Mouse (Mus musculus) MEL (cell line): Measurements from ENCODE around the gene Pex5. TPM values are rescaled to one million over a fixed set of nuclear protein-coding genes. Genes with fewer than 3 reads are reported as not detected.

Source experiments
- DNase-seq: peaks from one replicate; pipeline ENCODE4 v3.0.0; 2011; ENCODE audit warnings: low read depth, low spot score
- H3K27ac ChIP-seq: 2 replicates; pipeline ENCODE4 v1.5.1; 2012; ENCODE audit warnings: low read depth, mild to moderate bottlenecking, control low read depth, low read length, moderate library complexity; ENCODE audit not compliant: control insufficient read depth
- H3K27me3 ChIP-seq, 2 experiments: fragments of 150-350 bp in 1 of 2; sonication (generic) in 1 of 2; 2 replicates each; pipeline ENCODE4 v1.6.1; 2012; ENCODE audit warnings: low read length in 2 of 2, mild to moderate bottlenecking in 2 of 2, improper control_type of control experiment in 1 of 2, moderate library complexity in 1 of 2; ENCODE audit not compliant: insufficient read depth in 2 of 2, control insufficient read depth in 1 of 2
- H3K36me3 ChIP-seq, 2 experiments: 2 replicates each; pipeline ENCODE4 v1.6.1; 2012 to 2014; ENCODE audit warnings: low read length in 2 of 2, improper control_type of control experiment in 1 of 2, inconsistent platforms in 1 of 2, mild to moderate bottlenecking in 1 of 2; ENCODE audit not compliant: insufficient read depth in 2 of 2, control insufficient read depth in 1 of 2
- H3K4me1 ChIP-seq, 2 experiments: fragments of 150-350 bp in 1 of 2; sonication (generic) in 1 of 2; 2 replicates each; pipeline ENCODE4 v1.6.1; 2012; ENCODE audit warnings: low read length in 2 of 2, improper control_type of control experiment in 1 of 2, mild to moderate bottlenecking in 1 of 2; ENCODE audit not compliant: insufficient read depth in 2 of 2, control insufficient read depth in 1 of 2
- H3K4me3 ChIP-seq, 2 experiments: fragments of 150-350 bp in 1 of 2; sonication (generic) in 1 of 2; 2 replicates each; pipeline ENCODE4 v1.5.1; 2012; ENCODE audit warnings: low read depth in 2 of 2, low read length in 2 of 2, mild to moderate bottlenecking in 2 of 2, moderate library complexity in 2 of 2, control low read depth in 1 of 2, improper control_type of control experiment in 1 of 2; ENCODE audit not compliant: control insufficient read depth in 1 of 2, insufficient read depth in 1 of 2
- H3K79me2 ChIP-seq: 2 replicates; pipeline ENCODE4 v1.6.1; 2012; ENCODE audit warnings: mild to moderate bottlenecking, low read length, moderate library complexity; ENCODE audit not compliant: control insufficient read depth, poor library complexity, insufficient read depth
- H3K9ac ChIP-seq: 2 replicates; pipeline ENCODE4 v1.6.1; 2012; ENCODE audit warnings: low read depth, mild to moderate bottlenecking, control low read depth, low read length, moderate library complexity; ENCODE audit not compliant: control insufficient read depth, poor library complexity, severe bottlenecking
- H3K9me3 ChIP-seq: fragments of 150-350 bp; sonication (generic); replicated peaks from 2 replicates; pipeline ENCODE4 v1.6.1; 2012; ENCODE audit warnings: mild to moderate bottlenecking, low read length, improper control_type of control experiment, moderate library complexity; ENCODE audit not compliant: insufficient read depth
- BHLHE40 ChIP-seq: IDR thresholded peaks from 2 replicates; pipeline ENCODE4 v1.6.1; 2012; ENCODE audit warnings: low read depth, mild to moderate bottlenecking, inconsistent platforms, low read length, improper control_type of control experiment, borderline replicate concordance
- CHD1 ChIP-seq: IDR thresholded peaks from 2 replicates; pipeline ENCODE4 v1.6.1; 2012; ENCODE audit warnings: low read depth, mild to moderate bottlenecking, inconsistent platforms, low read length, improper control_type of control experiment
- CHD2 ChIP-seq: IDR thresholded peaks from 2 replicates; pipeline ENCODE4 v1.6.1; 2011; ENCODE audit warnings: low read length, improper control_type of control experiment
- ELF1 ChIP-seq: IDR thresholded peaks from 2 replicates; pipeline ENCODE4 v1.6.1; 2014; ENCODE audit warnings: low read depth, mild to moderate bottlenecking, inconsistent platforms, low read length, improper control_type of control experiment, moderate library complexity
- ETS1 ChIP-seq: IDR thresholded peaks from 2 replicates; pipeline ENCODE4 v1.6.1; 2012; ENCODE audit warnings: low read depth, mild to moderate bottlenecking, inconsistent platforms, low read length, improper control_type of control experiment, moderate library complexity
- MAZ ChIP-seq: IDR thresholded peaks from 2 replicates; pipeline ENCODE4 v1.6.1; 2012; ENCODE audit warnings: low read depth, mild to moderate bottlenecking, inconsistent platforms, low read length, improper control_type of control experiment
- NELFE ChIP-seq: IDR thresholded peaks from 2 replicates; pipeline ENCODE4 v1.6.1; 2011; ENCODE audit warnings: low read depth, low read length, improper control_type of control experiment
- POLR2A ChIP-seq, 2 experiments: IDR thresholded peaks; 2 replicates each; pipeline ENCODE4 v1.6.1; 2011 to 2012; ENCODE audit warnings: low read length in 2 of 2, mild to moderate bottlenecking in 2 of 2, control low read depth in 1 of 2, improper control_type of control experiment in 1 of 2, low read depth in 1 of 2, moderate library complexity in 1 of 2; ENCODE audit not compliant: control insufficient read depth in 1 of 2, insufficient read depth in 1 of 2, poor library complexity in 1 of 2
- POLR2AphosphoS5 ChIP-seq: IDR thresholded peaks from 2 replicates; pipeline ENCODE4 v1.6.1; 2012; ENCODE audit warnings: low read depth, borderline replicate concordance, mild to moderate bottlenecking, inconsistent platforms, low read length, moderate library complexity, mixed read lengths
- RAD21 ChIP-seq: IDR thresholded peaks from 2 replicates; pipeline ENCODE4 v1.6.1; 2011; ENCODE audit warnings: mild to moderate bottlenecking, low read depth, low read length, improper control_type of control experiment
- ZC3H11A ChIP-seq: IDR thresholded peaks from 2 replicates; pipeline ENCODE4 v1.6.1; 2012; ENCODE audit warnings: low read depth, mild to moderate bottlenecking, inconsistent platforms, low read length, improper control_type of control experiment
- ZKSCAN1 ChIP-seq: IDR thresholded peaks from 2 replicates; pipeline ENCODE4 v1.6.1; 2012; ENCODE audit warnings: low read depth, mild to moderate bottlenecking, inconsistent platforms, low read length, improper control_type of control experiment, moderate library complexity
- polyA plus RNA-seq, 2 experiments: library from polyadenylated mRNA; stranded (reverse) in 1 of 2; unstranded in 1 of 2; fragments of >175 nt in 1 of 2; fragments of >200 nt in 1 of 2; gene quantifications; 2 replicates each; pipeline versions ENCODE4 v1.2.1 to v1.2.4; 2012; ENCODE audit warnings: low replicate concordance in 2 of 2, low read depth in 1 of 2; ENCODE audit not compliant: insufficient read length in 2 of 2, insufficient read depth in 1 of 2, missing spikeins in 1 of 2
- total RNA-seq: library from RNA; depleted of rRNA; stranded (reverse); fragments of 300-350 nt; gene quantifications from 2 replicates; pipeline ENCODE4 v1.2.3, GENCODE M21; 2012

Gene Pex5
- total and polyA plus RNA-seq, 3 experiments, result 63.0 to 63.1 TPM; not detected in 1

DNA sequence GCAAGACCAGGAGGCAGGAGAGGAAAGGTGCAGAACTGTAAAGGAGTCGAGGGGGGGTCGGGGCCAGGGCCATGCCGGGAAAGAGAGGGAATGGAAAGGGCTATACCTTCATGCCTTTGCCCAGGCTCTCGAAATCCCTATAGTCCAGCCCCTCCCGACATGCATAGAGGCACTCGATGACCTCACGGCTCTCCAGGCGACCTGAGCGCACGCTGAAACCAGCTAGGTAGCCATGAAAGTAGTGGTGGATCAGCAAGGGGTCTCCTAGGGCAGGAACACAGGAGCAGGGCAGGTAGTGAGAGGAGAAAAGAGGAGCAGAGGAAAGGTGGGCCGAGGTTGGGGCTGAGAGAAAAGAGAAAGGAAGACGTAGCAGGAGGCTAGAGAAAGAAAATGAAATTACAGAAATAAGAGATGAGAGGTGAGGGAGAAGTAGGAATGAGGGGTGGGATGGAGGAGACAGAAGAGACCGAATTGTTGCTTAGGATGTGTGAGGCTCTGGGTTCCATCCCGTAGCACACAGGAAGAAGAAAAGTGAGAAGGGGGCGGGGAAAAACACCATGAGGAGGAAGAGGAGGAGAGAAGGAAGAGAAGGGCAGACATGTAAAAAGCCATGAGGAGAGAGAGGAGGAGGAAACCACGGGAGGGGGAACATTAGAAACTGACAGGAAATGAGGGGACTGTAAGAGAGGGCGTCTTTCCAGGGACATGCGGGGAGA, 35.0 kb upstream of the Pex5 start:
- Histone ChIP-seq H3K27ac (no peak overlapping the region), H3K9ac (no peak overlapping the region), H3K36me3 (peaks cover 0 to 6% of the 10 kb centered on the region in 2 experiments; a peak in 3 of 4 replicates), H3K9me3 (no peaks in the 10 kb centered on the region), H3K4me3 (no peak overlapping the region), H3K27me3 (no peaks in the 10 kb centered on the region), H3K79me2 (no peaks in the 10 kb centered on the region), H3K4me1 (peaks cover 0 to 11% of the 10 kb centered on the region in 2 experiments; a peak in 2 of 4 replicates)
- DNase-seq, result no peak
- no peak for TF ChIP-seq NELFE

- H3K27me3 ChIP-seq, result no peaks in the 10 kb centered on the region
- H3K4me3 ChIP-seq, result no peak overlapping the region
- peaks cover 0 to 6% of the 10 kb centered on the region in 2 experiments; a peak in 3 of 4 replicates for H3K36me3 ChIP-seq
- no peaks in the 10 kb centered on the region for H3K79me2 ChIP-seq
- no peak overlapping the region for H3K27ac ChIP-seq
- H3K4me1 ChIP-seq, result peaks cover 0 to 10% of the 10 kb centered on the region in 2 experiments; a peak in 2 of 4 replicates
- no peaks in the 10 kb centered on the region for H3K9me3 ChIP-seq
- TF ChIP-seq ETS1, result no peak
- no peak for TF ChIP-seq ZKSCAN1
- no peak for TF ChIP-seq POLR2AphosphoS5
- no peak for TF ChIP-seq ELF1
- no peak for TF ChIP-seq CHD2
- TF ChIP-seq POLR2A (IDR thresholded peaks at IDR 0.05; ENCODE audit: control insufficient read depth in 1 of 2, insufficient read depth in 1 of 2, low read depth in 1 of 2, low read length in 2 of 2, poor library complexity in 1 of 2), result no peak
- TF ChIP-seq MAZ, result no peak
- TF ChIP-seq RAD21, result no peak
- no peak for TF ChIP-seq BHLHE40
- no peak for TF ChIP-seq ZC3H11A
- TF ChIP-seq CHD1, result no peak
- DNase-seq, result no peak
- H3K9ac ChIP-seq, result no peak overlapping the region
Observed at GRCm38 (mm10) chr6:124448959-124449667, 34.2 kb upstream of the Pex5 start.
